Mouse (Mus musculus): ENCODE data around the gene Alpk3.

The Alpk3 gene

DNA sequence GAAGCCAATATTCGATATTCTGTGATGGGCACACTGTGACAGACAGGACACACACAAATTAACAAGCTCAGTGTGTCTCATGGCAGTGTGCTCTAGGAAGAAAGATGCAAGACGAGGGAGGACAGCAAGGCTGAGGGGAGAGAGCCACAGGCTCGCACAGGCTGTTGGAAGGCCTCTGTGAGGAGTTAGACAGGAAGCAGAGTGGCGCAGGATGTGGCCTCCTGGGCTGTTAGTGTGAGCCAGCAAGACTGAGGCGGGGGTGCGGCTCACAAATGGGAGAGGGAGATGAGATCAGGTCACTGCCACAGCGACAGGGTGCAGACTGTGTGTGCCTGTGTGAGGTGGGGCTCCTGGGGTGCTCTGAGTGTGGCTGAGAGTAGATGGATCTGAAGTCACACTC lies 17.9 kb downstream of the Alpk3 start:
- DNase-seq = no peak

DNA sequence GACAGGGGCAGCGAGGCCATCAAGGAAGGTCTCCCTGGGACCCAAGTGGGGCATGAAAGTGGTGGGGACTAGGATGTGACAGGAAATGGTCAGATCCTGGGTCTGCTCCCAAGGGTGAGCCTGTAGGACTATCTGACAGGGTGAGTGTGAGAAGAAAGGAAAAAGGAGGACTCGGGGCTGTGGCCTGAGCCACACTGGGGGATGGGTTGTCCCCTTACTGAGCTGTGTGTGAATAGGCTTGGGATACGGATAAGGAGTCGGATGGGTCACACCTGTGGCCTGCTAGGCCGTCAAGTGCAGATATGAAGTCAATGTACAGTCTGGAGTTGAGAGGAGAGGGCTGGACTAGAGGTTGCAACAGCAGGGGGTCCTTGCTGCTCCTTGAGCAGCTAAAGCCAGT lies 18.3 kb downstream of the Alpk3 start:
- no peak for DNase-seq

DNA sequence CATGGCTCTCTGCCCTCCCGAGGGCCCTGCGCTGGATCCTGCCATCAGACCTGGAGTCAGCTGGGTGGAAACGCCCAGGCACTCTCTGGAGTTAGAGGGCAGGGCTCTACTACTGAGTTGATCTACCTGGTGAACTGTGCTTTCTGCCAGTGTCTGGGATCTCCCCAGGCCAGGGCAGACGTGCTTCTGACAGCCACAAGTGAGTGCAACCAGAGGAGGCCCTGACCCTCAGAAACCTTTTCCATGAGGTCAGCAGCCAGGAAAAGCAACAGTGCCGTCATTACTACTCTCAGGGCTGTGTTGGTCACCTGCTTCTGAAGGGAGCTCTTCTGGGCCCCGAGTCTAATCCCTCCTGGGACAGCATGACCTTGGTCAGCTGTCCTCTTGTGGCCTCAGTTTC lies 19.6 kb downstream of the Alpk3 start:
- DNase-seq = no peak

DNA sequence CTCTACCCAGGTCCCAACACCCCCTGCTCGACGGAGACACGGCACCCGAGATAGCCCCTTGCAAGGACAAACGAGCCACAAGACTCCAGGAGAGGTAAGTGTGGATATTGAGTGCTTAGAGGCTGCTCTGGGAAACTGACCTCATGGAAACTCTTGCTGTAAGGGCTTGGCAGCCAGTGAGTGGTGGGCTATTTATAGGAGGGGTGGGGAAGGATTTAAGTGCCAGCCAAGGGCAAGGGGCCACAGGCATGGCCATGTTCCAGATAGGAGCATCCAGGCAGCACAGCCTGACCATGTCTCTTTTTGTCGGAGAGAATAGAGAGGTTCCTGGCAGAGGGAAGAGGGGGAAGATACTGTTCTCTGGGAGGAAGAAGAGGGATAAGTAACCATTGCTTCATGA lies 21.3 kb downstream of the Alpk3 start:
- no peak for DNase-seq

DNA sequence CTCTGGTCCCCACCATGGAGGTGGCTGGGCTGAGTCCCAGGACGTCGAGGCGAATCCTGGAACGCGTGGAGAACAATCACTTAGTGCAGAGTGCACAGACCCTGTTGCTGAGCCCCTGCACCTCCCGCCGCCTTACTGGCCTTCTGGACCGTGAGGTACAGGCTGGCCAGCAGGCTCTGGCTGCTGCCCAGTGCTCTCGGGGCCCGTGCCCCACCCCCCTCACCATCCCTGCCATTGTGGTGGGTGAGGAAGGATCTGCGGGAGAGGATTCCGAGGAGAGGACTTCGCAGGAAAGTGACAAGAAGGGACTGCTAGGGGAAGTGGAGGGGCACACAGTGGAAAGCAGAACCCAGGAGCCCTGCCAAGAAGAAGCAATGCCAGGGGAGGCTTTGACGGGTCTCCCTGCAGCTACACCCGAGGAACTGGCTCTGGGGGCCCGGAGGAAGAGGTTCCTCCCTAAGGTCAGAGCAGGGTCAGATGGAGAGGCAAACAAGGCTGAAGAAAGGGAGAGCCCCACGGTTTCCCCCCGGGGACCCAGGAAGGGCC lies 36.1 kb downstream of the Alpk3 start:
- no peak for DNase-seq

DNA sequence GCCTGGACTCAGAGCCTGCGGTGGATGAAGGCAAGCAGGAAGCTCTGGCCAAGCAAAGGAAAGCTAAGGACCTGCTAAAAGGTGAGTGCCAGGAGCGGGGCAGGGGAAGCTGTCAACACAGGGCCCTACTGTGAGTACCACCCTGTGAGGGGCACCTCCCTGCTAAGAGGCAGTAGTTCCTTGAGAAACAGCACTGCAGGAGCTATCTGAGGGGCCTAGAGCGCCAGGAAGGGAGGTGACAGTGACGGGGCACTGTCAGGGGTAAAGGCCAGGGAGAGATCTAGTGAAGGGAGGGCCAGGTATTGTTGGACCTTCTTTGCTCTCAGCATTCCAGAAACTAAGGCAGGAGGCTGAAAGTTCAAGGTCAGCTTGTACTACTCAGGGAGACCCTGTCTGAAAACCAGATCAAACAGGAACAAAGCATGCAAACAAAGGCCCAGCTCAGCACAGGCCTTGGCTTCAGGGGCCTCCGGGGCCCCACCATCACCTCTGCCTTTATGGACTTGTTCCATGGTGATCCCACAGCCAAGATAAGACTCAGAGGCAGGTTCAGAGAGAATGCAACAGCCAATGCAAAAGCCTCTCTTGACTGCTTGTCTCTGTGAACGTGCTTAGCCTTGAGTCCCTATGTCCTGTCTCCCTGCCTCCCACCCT lies 36.8 kb downstream of the Alpk3 start:
- DNase-seq = no peak

DNA sequence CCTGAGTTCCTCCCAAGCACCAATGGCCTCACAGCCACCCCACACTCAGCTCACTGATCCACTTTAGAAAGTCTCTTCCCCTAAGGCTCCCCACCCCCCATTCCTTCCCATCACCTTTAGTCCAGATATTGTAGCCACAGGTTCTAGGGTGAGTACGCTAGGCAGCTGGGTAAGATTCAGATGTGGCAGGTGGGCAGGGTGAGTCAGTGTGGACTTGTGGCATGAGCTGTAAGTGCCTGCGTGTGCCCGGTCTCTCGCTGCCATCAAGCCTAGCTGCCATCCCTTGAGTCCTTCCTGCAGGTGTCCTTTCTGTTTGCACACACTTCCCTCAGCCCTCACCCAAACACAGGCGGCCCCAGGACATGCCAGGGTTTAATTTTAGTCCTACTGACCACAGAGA lies 42.9 kb downstream of the Alpk3 start:
- no peak for DNase-seq

DNA sequence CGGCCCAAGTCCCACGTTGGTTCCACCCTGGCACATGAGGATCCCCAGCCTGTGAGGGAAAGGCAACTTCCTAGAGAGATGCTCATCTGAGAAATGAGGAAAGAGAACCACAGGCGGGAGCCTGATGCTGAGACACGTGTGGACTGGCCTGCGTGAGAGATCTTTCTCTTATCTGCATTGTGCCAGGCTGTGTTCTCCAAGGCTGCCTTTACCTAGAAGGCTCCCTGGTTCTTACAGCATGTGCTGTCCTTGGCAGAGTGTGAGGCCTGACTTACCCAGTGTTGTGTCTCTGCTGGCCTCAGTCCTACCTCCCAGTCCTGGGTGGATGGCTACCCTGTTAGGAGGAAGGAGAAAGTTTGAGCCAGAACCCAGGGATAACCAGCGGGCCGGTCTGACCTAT lies 45.5 kb downstream of the Alpk3 start:
- no peak for DNase-seq

DNA sequence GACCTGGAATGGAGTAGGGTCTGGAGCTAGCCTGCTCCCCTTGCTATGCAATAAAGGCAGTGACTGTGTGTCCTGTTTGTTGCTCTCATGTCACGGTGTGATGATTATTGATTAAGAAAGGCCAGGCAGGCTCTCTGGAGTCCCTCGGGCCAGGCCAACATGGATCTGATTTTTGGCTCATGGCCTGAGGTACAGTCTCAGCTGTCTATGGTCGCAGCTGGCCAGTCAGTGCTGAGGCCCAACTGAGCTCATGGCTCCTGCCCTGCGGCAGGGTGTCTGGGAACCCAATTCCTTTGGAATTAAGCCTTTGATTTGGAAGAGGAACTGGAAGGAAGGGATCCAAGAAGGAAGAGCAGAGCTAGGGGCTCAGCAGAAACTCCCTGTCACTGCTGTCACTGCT lies 48.1 kb downstream of the Alpk3 start:
- DNase-seq = no peak

DNA sequence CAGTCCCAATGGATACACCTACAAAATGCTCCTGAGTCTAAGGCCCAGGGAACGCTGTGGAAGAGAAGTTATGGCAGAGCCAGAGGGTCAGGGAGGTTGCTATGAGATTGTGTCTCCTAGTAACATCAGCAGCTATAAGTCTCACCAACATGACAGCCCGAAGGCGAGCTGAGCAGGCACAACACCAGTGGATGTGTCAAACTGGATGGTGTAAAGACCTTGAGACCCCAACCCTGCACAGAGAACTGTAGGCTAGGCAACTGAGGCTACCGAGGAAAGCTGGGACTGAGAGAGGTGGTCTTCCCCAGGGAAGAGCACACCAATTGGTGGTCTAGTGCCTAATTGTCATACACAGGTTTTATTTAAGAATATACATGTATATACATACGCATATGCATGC lies 50.8 kb downstream of the Alpk3 start:
- DNase-seq = no peak

DNA sequence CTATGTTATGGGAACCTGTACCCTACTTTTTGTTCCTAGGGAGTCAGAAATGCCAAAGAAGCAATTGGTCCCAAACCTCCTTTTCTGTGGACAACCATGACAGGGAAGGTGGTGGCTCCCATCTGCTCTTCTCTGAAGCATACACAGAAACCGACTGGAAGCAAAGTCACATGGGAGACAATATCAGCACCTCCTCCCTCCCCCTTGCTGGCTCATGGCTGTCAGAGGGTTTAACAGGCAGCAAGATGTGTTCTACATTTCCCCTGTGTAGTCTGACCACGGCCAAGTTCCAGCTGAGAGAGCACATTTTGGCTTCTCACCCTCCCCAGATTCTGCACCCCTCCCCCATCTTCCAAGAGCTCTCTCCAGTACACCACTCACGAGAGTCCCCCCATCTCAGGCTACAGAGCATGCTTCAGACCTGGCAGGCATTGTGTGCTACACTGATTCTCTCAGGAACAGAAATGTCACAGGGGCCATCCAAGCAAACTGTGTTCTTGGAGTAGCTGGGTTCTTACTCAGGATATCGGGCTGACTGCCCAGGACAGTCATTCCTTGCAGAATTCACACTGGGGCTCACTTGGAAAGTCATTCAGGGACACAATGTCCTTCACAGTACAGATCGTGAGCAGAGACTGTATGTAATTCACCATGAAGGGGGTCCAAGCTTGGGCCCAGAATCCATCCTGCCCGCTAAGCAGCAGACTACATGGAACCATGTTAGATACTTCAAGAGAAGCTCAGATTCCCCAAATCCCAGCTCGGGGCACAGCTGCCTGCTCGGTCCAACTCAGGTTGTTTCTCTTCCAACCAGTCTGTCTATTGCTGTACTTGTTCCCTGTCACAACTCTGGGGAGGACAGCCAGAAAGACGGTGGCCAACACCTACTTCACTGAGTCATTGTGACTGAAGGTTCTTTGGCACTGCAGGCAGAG lies 52.6 kb downstream of the Alpk3 start:
- peak; percentile 40 for DNase-seq

DNA sequence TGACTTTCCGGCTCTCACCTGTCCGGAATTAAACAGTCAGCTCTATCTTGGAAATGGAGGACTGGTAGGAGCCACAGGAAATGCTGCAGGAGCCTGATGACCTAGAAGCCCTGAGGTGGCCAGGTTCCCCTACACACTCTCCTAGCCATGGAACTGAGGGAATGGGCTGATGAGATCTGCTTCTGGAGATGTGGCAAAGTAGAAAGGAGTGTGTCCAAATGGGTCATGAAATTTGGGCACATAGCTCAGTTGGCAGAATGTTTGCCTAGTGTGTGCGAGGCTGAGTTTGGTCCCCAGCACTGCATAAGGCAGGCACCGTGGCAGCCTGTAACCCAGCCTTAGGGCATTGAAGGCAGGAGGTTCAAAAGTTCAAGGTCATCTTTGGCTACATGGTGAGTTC lies 53.4 kb downstream of the Alpk3 start:
- no peak for DNase-seq

DNA sequence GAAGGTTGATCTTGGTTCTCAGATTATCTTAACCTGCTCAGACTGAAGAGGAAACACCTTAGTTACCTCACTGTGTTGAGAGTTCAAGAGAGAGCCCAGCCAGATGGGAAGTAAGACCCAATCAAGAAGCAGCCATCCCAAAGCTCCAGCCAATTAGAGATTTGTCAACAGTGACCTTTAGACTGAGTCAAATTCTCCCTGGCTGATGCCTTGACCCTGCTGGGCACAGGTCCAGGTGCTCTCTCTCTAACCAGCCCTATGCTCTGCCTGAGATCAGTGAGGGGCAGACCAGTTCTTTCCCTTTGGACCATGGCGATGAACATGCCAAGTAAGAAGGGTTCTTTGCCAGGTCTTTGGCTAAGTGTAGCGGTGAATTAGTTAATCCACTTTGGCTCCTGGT lies 54.3 kb downstream of the Alpk3 start:
- peak; percentile 82 for DNase-seq

DNA sequence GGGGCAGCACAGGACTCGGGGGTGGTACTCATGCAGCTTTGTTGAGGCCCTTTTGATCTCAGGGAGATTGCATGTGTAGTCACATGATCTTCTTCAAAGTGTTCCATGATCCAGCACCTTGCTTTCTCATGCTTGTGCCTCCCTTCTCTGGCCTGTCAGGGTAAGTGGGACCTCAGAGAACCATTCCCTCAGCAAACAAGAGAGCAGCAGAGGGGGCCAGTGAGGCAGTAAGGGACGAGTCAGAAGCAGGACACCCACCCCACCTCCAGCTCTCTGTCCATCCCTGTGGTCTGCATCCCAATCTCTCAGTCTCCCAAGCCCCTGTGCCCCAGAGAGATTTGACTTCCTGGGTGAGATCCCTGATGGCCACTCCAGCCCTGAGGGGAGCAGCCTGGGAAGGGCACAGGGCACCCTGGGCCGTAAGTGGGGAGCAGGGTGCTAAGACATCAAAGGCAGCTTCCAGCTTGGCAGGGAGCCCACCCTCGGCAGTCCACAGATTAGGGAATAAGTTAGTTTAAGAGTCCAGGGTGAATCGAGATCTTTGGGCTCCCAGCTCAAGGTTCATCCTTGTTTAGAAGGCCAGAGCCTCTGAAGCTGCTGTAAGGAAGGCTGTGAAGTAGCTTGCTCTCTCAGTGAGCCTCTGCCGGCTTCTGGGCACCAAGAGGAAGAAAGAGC lies 55.4 kb downstream of the Alpk3 start:
- DNase-seq = peak; percentile 64

DNA sequence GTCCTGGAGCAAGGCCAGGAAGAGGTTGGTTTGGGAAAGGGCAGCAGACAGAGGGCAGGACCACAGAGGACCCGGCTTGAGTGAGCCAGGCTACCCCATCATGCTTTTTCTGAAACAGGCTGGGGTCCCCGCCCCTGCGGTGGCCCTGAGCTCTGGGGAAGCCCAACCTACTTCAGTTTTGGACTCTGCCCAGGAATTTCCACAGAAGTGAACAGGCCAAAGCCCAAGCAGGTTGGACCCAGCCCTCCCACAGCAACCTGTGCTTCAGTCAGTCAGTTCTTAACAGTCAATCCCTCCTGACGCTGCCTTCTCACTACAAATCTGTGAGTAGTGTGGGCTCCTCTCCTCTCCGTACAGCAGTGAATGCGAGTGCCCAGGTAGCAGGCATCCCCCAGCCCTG lies 57.2 kb downstream of the Alpk3 start, which contains the start of gene Slc28a1:
Slc28a1 (plus strand) TSS at position 245 of the 400 bp plus-strand sequence.
- peak; percentile 70 for DNase-seq

DNA sequence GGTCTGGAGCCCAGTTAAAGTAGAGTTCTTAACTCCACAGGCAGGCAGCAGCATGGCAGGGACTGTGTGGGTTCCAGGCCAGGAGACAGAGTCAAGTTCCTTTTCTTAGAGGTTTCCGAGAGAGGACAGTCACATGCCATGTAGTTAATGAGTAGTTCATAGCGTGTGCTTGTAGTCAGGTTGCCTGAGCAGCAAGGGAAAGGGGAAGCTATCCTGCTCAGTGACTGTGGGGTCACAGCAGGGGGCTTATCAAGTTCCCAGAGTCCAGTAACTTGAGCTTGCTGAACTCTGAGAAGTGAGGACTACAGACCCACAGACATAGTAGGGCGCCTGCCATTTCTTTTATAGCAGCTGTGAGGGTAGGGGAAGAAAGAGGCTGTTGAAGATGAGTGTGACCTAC lies 63.7 kb downstream of the Alpk3 start:
- peak; percentile 33 for DNase-seq

DNA sequence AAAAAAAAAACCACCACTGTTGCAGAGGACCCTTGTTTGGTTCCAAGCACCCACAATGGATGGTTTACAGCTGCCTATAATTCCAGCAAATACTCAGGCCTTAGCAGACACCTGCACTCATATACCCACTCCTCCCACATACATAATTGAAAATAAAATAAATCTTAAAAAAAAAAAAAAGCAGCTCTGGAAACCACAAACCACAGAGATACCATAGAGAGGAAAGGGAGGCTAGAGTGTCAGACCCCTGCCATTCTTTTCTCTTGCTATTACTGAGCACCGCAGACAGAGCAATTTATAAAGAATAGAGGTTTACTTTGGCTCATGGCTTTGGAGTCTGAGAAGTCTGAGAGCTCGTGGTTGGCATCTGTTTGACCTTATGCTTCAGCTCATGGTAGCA lies 65.4 kb downstream of the Alpk3 start:
- no peak for DNase-seq

DNA sequence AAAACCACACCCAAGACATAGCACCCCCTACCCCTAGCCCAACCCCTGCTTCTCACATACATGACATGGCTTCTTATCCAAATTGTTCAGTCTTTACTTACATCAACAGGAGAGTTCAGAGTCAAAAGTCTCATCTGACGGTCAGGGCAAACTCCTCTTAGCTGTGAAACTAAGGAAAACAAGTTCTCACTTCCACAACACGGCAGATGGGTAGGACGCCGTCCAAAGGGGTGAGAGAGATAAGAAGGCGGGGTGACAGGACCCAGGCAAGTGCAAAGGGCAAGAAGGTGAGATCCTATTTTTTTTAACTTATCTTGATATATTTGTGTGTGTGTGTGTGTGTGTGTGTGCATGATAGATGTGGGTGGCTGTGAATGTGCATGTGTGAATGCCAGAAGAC lies 66.2 kb downstream of the Alpk3 start:
- DNase-seq = peak; percentile 34

DNA sequence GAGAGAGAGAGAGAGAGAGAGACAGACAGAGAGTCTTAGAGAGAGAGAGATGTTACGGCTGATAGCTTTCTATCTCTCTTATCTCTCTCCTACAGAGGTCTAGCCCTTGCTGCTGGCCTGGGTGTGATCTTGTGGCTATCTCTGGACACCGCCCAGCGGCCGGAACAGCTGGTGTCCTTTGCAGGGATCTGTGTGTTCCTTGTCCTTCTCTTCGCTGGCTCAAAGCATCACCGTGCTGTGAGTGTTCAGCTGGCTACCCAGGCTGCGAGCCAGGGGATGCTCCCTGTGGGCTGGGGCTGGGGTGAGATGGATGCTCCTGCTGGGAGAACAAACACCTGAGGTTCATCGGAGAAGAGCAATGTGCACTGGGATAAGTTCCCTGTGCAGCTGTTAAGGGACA lies 67.4 kb downstream of the Alpk3 start:
- no peak for DNase-seq

DNA sequence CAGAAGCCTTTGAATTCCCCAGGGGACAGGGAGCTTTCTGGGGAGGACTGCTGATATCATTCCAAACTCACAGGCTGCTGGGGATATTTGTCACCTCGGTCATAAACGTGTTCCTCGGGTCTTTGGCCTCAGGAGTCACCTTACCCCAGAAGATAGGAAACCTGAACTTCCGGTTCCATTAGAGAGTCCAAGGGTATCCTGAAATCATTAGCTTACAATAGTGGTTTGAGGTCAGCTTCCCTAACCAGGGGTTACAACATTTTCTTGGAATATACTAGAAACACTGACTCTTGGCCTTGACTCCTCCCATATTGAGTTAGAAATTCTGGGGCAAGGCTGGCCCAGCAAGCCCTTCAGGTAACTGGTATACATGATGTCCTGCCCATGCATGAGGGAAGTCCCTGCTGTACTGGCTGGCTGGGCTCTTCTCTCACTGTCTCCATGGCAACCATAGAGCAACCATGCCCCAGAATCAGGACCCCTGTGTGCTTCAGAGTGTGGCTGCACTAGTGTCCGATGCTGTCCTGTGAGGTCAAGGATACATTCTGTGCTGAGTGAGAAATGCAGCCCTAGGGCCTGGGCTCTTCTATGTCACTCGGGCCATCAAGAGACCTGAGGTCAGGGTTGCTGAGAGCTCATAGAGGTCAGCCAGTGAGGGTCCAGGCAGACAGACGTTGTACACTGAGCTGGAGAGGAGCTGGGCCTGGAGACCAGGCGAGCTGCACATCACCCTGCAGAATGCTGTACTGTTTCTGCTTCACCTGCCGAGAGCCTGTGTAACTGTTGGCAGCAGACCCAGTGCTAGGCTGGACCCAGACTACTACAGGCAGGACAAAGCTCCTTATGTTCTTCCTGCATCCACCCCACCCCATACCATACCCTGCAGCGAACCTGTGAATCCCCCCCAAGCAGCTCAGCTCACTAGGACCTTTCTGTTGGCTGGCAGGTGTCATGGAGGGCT lies 68.1 kb downstream of the Alpk3 start:
- no peak for DNase-seq

DNA sequence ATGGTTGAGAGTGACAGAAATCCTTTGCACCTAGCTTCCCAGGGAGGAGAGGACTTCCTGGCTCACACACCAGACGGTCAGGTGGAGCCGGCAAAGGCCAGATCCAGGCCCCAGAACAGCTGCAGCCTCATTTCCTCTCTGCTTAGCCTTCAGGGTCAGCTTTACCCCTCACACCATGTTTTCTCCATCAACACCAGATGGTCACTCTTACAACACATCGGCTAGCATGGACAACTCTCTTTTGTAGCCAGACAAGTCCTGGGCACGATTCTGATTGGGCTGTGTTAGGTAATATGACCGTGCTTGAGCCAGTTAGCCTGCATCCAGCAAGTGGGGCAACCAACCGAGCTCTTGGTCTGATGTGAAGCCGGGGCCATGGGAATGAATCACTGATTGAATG lies 74.5 kb downstream of the Alpk3 start:
- DNase-seq = no peak

DNA sequence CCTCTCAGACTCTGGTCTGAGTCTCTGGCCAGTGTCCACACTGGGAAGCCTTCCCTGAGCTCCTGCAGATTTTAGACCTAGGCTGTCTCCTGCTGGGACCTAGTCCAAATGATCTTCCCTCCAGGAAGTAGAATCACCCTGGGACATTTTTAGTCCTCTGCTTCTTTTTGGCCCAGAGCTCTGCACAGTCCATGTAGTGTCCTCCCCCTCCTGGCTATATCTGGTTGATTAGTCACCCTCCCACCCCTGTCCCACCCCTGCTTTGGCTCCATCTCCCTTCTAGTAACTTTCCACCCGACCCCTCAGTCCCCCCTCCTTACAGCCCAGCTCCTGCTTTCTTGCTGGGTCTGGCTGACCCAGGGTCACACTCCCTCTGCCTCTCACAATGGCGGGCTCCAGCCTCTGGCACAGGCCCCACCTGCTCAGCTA lies 75.5 kb downstream of the Alpk3 start:
- no peak for DNase-seq
